Mouse (Mus musculus) cortical plate, adult 2 months (tissue): Measurements from ENCODE around the gene 4833439L19Rik. TPM values are rescaled to one million over a fixed set of nuclear protein-coding genes. Genes with fewer than 3 reads are reported as not detected.

Source experiments
- H3K27ac ChIP-seq: fragments of 200-500 bp; 2 replicates; pipeline ENCODE4 v1.5.1; 2012; ENCODE audit warnings: low read length, control low read depth, inconsistent platforms; ENCODE audit not compliant: insufficient read depth
- H3K4me1 ChIP-seq: fragments of 200-500 bp; 2 replicates; pipeline ENCODE4 v1.6.1; 2011; ENCODE audit warnings: low read length; ENCODE audit not compliant: control insufficient read depth, insufficient read depth
- H3K4me3 ChIP-seq: fragments of 200-500 bp; 2 replicates; pipeline ENCODE4 v1.5.1; 2011; ENCODE audit warnings: mild to moderate bottlenecking, low read length, control low read depth; ENCODE audit not compliant: insufficient read depth
- CTCF ChIP-seq: fragments of 200-500 bp; IDR thresholded peaks from 2 replicates; pipeline ENCODE4 v1.5.1; 2011; ENCODE audit warnings: mild to moderate bottlenecking, control low read depth, low read length; ENCODE audit not compliant: insufficient read depth; ENCODE audit errors: extremely low read depth
- POLR2A ChIP-seq: fragments of 200-500 bp; IDR thresholded peaks from 2 replicates; pipeline ENCODE4 v1.6.1; 2011; ENCODE audit warnings: mild to moderate bottlenecking, low read length, control low read depth; ENCODE audit not compliant: insufficient read depth; ENCODE audit errors: extremely low read depth
- polyA plus RNA-seq: library from polyadenylated mRNA; depleted of rRNA; stranded (reverse); fragments of >200 nt; gene quantifications from 2 replicates; pipeline ENCODE4 v1.2.3, GENCODE M21; 2012

4833439L19Rik gene
- polyA plus RNA-seq, 1 experiment = 181 TPM

GRCm38 (mm10) chr13:54585831-54586230, 20.6 kb upstream of the 4833439L19Rik start:
- Histone ChIP-seq H3K4me3 (no peak overlapping the region), H3K27ac (no peak overlapping the region), H3K4me1 (no peaks in the 10 kb centered on the region; the same call in 1 of the 2 replicates)
- TF ChIP-seq CTCF (no peak), POLR2A (no peak)

GRCm38 (mm10) chr13:54582860-54583259, 17.6 kb upstream of the 4833439L19Rik start:
- TF ChIP-seq POLR2A (no peak), CTCF (no peak)
- Histone ChIP-seq H3K27ac (no peak overlapping the region), H3K4me1 (no peaks in the 10 kb centered on the region), H3K4me3 (no peak overlapping the region)

GRCm38 (mm10) chr13:54582126-54582525, 16.9 kb upstream of the 4833439L19Rik start:
- TF ChIP-seq POLR2A = 0 out of 2 replicates have a peak, but pooled peaks have one; percentile 7
- TF ChIP-seq CTCF = no peak
- Histone ChIP-seq H3K4me3 (no peak overlapping the region), H3K27ac (no peak overlapping the region), H3K4me1 (no peaks in the 10 kb centered on the region)

GRCm38 (mm10) chr13:54581385-54581784, 16.1 kb upstream of the 4833439L19Rik start:
- Histone ChIP-seq H3K4me3 (no peak overlapping the region), H3K27ac (no peak overlapping the region), H3K4me1 (no peaks in the 10 kb centered on the region)
- TF ChIP-seq CTCF (no peak), POLR2A (no peak)

GRCm38 (mm10) chr13:54577652-54578507, 12.6 kb upstream of the 4833439L19Rik start:
- Histone ChIP-seq H3K4me3 (no peak overlapping the region), H3K27ac (no peak overlapping the region), H3K4me1 (no peaks in the 10 kb centered on the region)
- TF ChIP-seq CTCF (no peak), POLR2A (no peak)

- no peak overlapping the region for H3K27ac ChIP-seq
- TF ChIP-seq POLR2A (no peak), CTCF (no peak)
- H3K4me1 ChIP-seq = no peaks in the 10 kb centered on the region
- peak overlapping the region; percentile 48 for H3K4me3 ChIP-seq
These were observed 10.3 kb upstream of the 4833439L19Rik start for GRCm38 (mm10) chr13:54575489-54575888.

- peak within 1 kb of the TSS; percentile 31; the same call in 1 of the 2 replicates for H3K27ac ChIP-seq
- no peaks in the 10 kb centered on the region for H3K4me1 ChIP-seq
- TF ChIP-seq POLR2A = no peak
- no peak for TF ChIP-seq CTCF
- peak within 1 kb of the TSS; percentile 48 for H3K4me3 ChIP-seq
These were observed 9.7 kb upstream of the 4833439L19Rik start, which contains the start of gene Arl10 for GRCm38 (mm10) chr13:54574854-54575481. Gene Arl10 (plus strand): TSS chr13:54575015.

- Histone ChIP-seq H3K27ac (no peak overlapping the region), H3K4me1 (no peaks in the 10 kb centered on the region), H3K4me3 (no peak overlapping the region)
- TF ChIP-seq POLR2A (no peak), CTCF (no peak)
These were observed 7.4 kb upstream of the 4833439L19Rik start for GRCm38 (mm10) chr13:54572621-54573020.

- TF ChIP-seq CTCF = no peak
- no peak for TF ChIP-seq POLR2A
- Histone ChIP-seq H3K27ac (no peak overlapping the region), H3K4me1 (no peaks in the 10 kb centered on the region), H3K4me3 (no peak overlapping the region)
These were observed 6.4 kb upstream of the 4833439L19Rik start for GRCm38 (mm10) chr13:54571637-54572036.

- no peak overlapping the region for H3K4me3 ChIP-seq
- TF ChIP-seq POLR2A = no peak
- no peak for TF ChIP-seq CTCF
- H3K4me1 ChIP-seq = no peaks in the 10 kb centered on the region
- H3K27ac ChIP-seq = no peak overlapping the region
These were observed 5.5 kb upstream of the 4833439L19Rik start for GRCm38 (mm10) chr13:54570736-54571135.

GRCm38 (mm10) chr13:54569282-54569681, 4.0 kb upstream of the 4833439L19Rik start:
- no peak for TF ChIP-seq POLR2A
- TF ChIP-seq CTCF = no peak
- Histone ChIP-seq H3K27ac (no peak overlapping the region), H3K4me1 (no peaks in the 10 kb centered on the region), H3K4me3 (no peak overlapping the region)
